Mouse (Mus musculus) G1E-ER4 (cell line): Measurements from ENCODE around the gene Olfr1357. TPM values are rescaled to one million over a fixed set of nuclear protein-coding genes. Genes with fewer than 3 reads are reported as not detected.

Experiments used
- GATA1 ChIP-seq: IDR thresholded peaks from one replicate; pipeline ENCODE4 v1.8.0; 2012; ENCODE audit warnings: low read length, inconsistent platforms
- polyA plus RNA-seq: library from polyadenylated mRNA; stranded (reverse); fragments of >175 nt; gene quantifications from 2 replicates; pipeline ENCODE4 v1.2.3, GENCODE M21; 2012

The Olfr1357 gene
- polyA plus RNA-seq, 1 experiment, result not detected

DNA sequence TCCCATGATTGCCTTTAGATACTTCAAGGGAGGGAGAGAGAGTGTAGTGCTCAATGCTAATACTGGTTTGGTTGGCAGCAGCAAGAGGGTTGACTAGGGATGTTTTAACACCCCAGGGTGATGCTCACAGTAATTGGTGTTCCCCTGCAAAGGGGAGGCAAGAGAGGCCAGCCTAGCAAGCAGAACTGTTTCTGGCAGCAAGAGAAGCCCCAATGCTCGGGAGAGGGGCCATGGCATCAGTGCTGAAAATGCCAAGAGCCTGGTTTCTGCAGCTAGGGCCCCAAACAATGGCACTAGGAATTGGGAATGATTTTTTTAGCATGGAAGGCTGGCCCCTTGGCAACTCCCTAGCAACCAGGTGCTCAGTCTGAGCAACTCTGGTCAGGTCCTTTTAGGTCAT is 32.9 kb downstream of the Olfr1357 start:
- no peak for TF ChIP-seq GATA1

DNA sequence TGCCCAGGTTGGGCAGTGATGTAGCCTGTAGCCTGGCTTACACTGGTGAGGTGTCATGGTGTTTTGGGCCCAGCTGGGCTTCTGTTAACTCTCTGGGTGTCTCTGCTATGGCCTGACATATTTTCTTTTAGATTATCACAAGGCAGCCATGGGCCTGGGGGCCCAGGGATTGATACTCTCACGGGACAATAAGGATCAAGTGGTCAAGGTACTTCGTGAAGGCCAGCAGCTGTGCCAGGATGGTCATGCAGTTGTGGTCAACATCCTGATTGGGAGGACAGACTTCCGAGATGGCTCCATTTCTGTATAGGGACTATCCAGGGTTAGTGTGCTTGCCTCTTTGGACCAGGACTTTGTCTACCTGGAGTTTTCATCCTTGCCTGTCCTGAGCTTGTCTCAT is 33.9 kb downstream of the Olfr1357 start:
- no peak for TF ChIP-seq GATA1

DNA sequence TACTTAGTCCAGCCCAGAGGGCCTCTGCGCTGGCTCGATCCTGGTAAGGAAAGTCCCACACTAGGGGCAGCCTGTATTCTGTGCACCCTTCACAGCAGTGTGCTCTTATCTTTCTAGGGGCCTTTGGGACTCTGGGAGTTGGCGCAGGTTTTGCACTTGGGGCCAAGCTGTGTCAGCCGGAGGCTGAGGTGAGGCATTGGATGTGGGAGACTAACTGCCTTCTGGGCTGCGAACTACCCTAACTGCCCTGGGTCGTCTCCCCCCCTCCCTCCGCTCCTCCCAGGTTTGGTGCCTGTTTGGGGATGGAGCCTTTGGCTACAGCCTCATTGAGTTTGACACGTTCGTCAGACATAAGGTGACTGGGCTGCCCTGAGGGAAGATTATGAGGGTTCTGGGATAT is 34.5 kb downstream of the Olfr1357 start:
- no peak for TF ChIP-seq GATA1

GRCm38 (mm10) chr10:78581121-78581520 is 36.8 kb downstream of the Olfr1357 start:
- no peak for TF ChIP-seq GATA1

DNA sequence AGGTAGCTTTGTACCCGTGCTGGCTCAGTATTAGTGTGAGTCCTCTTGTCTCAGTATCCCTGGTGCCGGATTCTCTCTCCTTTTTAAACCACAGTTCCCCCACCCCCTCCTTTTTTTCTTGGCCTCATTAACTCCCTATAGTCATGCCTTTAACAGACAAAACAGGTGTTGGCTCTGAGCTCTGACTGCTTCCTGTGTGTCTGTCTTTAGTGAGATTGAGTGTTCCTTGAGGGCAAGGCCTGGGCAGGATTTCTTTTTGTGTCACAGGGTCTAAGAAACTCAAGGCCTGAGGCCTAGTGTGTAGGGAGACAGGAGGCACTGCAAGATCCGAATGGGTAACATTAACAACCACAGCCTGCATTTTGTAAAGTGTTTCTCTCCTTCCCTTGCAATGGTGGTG is 39.7 kb downstream of the Olfr1357 start:
- no peak for TF ChIP-seq GATA1

DNA sequence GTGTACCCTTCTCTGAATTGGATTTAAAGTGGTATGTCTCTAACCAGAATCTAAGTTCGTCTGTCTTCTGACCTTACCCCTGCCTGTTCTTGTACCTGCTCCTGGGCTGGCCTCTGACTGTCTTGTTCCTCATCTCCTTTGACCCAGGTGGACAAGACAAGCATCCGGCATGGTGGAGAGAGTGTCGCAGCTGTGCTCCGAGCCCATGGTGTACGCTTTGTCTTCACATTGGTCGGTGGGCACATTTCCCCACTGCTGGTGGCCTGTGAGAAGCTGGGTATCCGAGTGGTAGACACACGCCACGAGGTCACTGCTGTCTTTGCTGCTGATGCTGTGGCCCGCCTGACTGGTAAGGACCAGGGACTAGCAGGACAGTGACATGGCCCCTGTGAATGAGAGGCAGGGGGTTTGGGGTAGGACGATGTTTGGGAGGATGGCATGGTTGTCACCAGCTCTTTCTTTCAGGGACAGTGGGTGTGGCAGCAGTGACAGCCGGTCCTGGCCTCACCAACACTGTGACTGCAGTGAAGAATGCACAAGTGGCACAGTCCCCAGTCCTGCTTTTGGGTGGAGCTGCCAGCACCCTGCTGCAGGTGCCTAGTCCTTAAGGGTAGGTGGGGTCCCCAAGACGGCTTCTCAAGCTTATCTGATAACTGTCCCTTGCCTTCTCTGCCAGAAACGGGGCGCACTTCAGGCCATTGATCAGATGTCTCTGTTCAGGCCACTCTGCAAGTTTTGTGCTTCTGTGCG is 41.3 kb downstream of the Olfr1357 start:
- no peak for TF ChIP-seq GATA1

- no peak for TF ChIP-seq GATA1
Observed at GRCm38 (mm10) chr10:78575690-78576089, 42.2 kb downstream of the Olfr1357 start.

DNA sequence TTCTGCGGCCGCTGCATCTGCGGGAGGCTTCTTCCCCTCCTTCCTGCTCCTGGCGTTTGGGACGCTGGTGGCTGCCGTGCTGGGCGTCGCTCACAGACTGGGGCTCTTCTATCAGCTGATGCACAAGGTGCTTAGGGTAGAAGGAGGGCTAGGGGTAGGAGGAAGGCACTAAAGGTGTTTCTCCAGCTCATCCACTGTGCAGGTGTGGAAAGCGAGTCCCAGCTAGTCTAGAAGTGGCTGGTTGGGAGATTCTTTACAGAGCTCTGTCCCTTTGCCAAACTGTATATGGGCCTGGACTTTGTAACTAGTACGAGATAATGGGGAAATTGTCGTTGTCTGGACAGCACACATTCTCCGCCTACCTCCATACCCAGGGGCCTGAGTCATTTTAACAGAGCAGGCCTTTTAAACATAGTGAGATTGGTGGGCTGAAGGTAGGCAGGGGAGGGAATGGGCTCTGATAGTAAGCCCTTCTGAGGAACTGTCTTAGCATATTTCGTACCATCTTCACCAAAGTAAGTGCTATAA is 42.7 kb downstream of the Olfr1357 start:
- no peak for TF ChIP-seq GATA1

DNA sequence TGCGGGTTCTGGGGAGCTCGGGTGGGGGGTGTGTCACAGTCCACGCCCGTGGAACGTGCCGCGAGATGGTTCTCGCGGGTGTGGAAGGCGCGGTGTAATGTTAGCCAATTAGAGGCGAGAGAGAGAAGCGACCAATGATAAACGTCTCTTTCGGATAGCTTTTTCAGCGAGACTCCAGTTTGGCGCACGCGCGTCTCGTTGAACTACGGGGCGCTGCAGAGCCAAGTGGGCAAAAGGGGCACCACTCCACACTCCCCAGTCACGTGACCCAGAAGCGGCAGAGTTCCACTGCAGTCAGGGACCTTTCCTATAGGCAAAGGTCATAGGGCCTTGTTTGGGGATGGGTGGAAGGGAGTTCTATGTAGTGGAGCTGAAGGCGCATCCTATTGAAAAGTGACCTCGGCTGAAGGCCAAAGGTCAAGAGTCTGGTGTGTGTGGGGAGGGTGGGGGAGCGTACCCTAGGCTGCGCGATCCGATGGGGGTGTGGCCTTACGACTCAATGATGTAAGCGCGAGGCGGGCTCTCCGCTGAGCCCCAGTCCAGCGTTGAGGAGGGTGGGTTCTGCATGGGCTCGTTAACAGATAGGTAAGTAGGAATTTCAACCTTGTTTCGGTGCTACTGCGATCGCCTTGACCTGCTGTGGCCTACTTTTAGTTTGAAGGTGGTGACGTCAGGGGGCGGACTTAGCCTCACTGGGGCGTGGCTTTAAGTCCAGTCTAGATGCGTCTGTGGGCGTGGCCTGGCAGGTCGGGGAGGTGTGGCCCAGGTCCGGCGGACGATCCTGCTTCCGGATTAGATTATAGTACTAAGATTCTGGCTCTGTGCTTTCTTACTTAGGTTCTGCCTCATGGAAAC is 43.4 kb downstream of the Olfr1357 start, which contains the start of gene Ilvbl:
TSS of gene Ilvbl (plus strand) at position 97 of the 855 bp plus-strand sequence.
- TF ChIP-seq GATA1, result no peak

DNA sequence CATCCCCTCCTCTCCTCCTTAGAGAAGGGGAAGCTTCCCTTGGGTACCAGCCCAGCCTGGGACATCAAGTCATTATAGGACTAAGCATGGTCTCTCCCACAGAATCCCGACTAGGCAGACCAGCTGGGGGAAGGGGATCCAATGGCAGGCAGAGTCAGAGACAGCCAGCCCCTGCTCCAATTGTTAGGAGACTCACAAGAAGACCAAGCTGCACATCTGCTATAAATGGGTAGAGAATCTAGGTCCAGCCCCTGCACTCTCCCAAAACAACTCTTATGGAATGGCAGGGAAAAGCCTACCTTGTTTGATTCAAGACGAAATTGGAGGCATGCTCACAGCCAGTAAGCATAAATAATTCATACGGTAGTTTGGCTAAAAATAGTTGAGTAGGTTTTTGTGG is 44.6 kb downstream of the Olfr1357 start:
- TF ChIP-seq GATA1, result no peak

GRCm38 (mm10) chr10:78570897-78571296 is 47.0 kb downstream of the Olfr1357 start:
- no peak for TF ChIP-seq GATA1

DNA sequence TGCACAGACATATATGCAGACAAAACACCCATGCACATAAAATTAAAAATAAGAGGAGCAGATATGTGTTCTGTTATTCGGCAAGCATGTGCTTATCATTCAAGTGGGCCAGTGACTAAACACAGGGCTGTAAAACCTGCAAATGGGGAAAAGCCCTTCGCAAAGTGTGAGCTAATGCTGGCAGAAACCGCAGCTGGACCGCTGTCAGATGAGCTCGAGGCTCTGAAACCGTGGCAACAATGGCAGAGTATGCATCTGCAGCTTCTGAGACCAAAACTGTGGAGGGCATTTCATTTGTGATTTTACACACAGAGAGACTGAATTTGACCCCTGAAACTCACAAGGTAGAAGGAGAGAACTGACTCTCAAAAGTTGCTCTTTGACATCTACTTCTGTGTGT is 47.5 kb downstream of the Olfr1357 start:
- TF ChIP-seq GATA1, result no peak

- no peak for TF ChIP-seq GATA1
Observed at GRCm38 (mm10) chr10:78569686-78570085, 48.2 kb downstream of the Olfr1357 start.

GRCm38 (mm10) chr10:78569191-78569590 is 48.7 kb downstream of the Olfr1357 start:
- TF ChIP-seq GATA1, result no peak

- no peak for TF ChIP-seq GATA1
Observed at GRCm38 (mm10) chr10:78565070-78565469, 52.8 kb downstream of the Olfr1357 start.

Other genes with a start within 250 kb of the Olfr1357 start
- 342 and 376 TPM in 2 replicates for gene Rrp1, start 205.0 kb downstream of the Olfr1357 start, polyA plus RNA-seq
- 15.4 and 47.5 TPM in 2 replicates for gene Cstb, start 192.4 kb downstream of the Olfr1357 start, polyA plus RNA-seq
- 14.0 and 15.1 TPM in 2 replicates for gene Pdxk, start 153.1 kb downstream of the Olfr1357 start, polyA plus RNA-seq
- gene Olfr1358, start 100.6 kb downstream of the Olfr1357 start, polyA plus RNA-seq, result not detected in 2 replicates
- gene Ilvbl, start 43.7 kb downstream of the Olfr1357 start, polyA plus RNA-seq, result 8.6 and 8.8 TPM in 2 replicates
- gene Syde1, start 26.1 kb downstream of the Olfr1357 start, polyA plus RNA-seq, result not detected in 2 replicates
- not detected in 2 replicates for gene Casp14, start 100.2 kb upstream of the Olfr1357 start, polyA plus RNA-seq
- not detected in 2 replicates for gene Ccdc105, start 135.0 kb upstream of the Olfr1357 start, polyA plus RNA-seq
- not detected in 2 replicates for gene Slc1a6, start 162.4 kb upstream of the Olfr1357 start, polyA plus RNA-seq
- gene Olfr1356, start 234.1 kb upstream of the Olfr1357 start, polyA plus RNA-seq, result not detected in 2 replicates